Mouse (Mus musculus): ENCODE measurements at regions not wholly inside any gene's neighbourhood (a gene's known extent, or its start where the extent isn't known, plus 50 kb on each side); places are given as distances from the start of the nearest gene placed in this dataset.

GRCm38 (mm10) chr11:111763081-111763480, 697.1 kb downstream of the Kcnj2 start:
- no peak overlapping the region for H3K4me3 ChIP-seq (ENCODE audit: insufficient read depth, low read depth, low read length)
- TF ChIP-seq CTCF (IDR thresholded peaks at IDR 0.05; ENCODE audit: insufficient read depth, low read depth, low read length) (no peak), POLR2A (IDR thresholded peaks at IDR 0.05; ENCODE audit: insufficient read depth, low read depth, low read length) (no peak)

GRCm38 (mm10) chr11:111766371-111767011, 700.5 kb downstream of the Kcnj2 start:
- Histone ChIP-seq H3K4me1 (ENCODE audit: control insufficient read depth, insufficient read depth, low read length) (no peaks in the 10 kb centered on the region), H3K4me3 (ENCODE audit: insufficient read depth, low read depth, low read length) (no peak overlapping the region), H3K27ac (ENCODE audit: insufficient read depth, low read depth, low read length) (no peak overlapping the region)
- TF ChIP-seq POLR2A (IDR thresholded peaks at IDR 0.05; ENCODE audit: insufficient read depth, low read depth, low read length) (no peak), CTCF (IDR thresholded peaks at IDR 0.05; ENCODE audit: insufficient read depth, low read depth, low read length) (no peak)
- WGBS = 44% methylated on average over 6 of the region's 6 CpGs

More at GRCm38 (mm10) chr11:111763081-111763480, 697.1 kb downstream of the Kcnj2 start:
- Histone ChIP-seq H3K4me1 (ENCODE audit: control insufficient read depth, insufficient read depth, low read length) (no peaks in the 10 kb centered on the region), H3K27ac (ENCODE audit: insufficient read depth, low read depth, low read length) (no peak overlapping the region)
- whole genome bisulfite sequencing = 89% methylated on average over 3 of the region's 3 CpGs

DNA sequence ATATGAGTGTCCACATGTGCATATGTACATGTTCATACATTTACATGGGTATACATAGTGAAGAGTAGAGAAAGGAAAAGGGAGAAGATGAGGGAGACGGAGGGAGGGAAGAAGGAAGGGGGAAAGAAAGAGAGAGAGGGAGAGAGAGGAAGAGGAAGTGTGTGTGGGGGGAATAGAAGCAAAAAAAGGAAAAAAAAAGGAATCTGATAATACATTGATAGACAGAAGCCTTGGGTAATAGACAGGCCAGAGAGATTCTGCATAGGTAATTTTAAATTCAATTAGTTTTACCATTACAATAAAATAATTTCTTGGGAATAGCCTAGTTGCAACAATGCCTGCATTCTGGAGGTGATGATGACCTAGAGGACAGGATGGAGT, 701.0 kb downstream of the Kcnj2 start:
- TF ChIP-seq POLR2A (IDR thresholded peaks at IDR 0.05; ENCODE audit: insufficient read depth, low read depth, low read length) (no peak), CTCF (IDR thresholded peaks at IDR 0.05; ENCODE audit: insufficient read depth, low read depth, low read length) (no peak)
- 82% methylated on average over 1 of the region's 1 CpGs for WGBS
- no peak overlapping the region for H3K4me3 ChIP-seq (ENCODE audit: insufficient read depth, low read depth, low read length)
- H3K4me1 ChIP-seq (ENCODE audit: control insufficient read depth, insufficient read depth, low read length) = no peaks in the 10 kb centered on the region
- H3K27ac ChIP-seq (ENCODE audit: insufficient read depth, low read depth, low read length) = no peak overlapping the region

GRCm38 (mm10) chr11:111774108-111774679, 708.2 kb downstream of the Kcnj2 start:
- TF ChIP-seq CTCF (IDR thresholded peaks at IDR 0.05; ENCODE audit: insufficient read depth, low read depth, low read length) (no peak), POLR2A (IDR thresholded peaks at IDR 0.05; ENCODE audit: insufficient read depth, low read depth, low read length) (no peak)
- Histone ChIP-seq H3K4me1 (ENCODE audit: control insufficient read depth, insufficient read depth, low read length) (no peaks in the 10 kb centered on the region), H3K4me3 (ENCODE audit: insufficient read depth, low read depth, low read length) (no peak overlapping the region), H3K27ac (ENCODE audit: insufficient read depth, low read depth, low read length) (no peak overlapping the region)
- 90% methylated on average over 2 of the region's 2 CpGs for WGBS

DNA sequence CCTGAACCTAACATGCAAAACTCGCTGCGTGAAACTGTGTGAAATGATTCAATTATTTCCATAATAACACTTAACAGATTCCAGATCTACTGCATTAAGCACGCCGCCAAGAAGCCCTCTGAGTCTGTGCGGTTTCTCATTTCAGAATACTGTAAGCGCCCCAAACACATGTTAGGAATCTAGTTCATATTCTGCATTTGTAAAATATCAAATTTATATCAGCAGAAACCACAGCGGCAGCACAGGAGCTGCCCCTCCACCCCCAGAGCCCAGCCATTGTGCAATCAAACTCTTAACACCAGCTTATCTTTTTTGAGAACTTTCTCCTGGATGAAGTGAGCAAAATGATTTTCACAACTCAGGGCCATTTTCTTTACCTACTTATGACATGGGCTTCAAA, 715.4 kb downstream of the Kcnj2 start:
- Histone ChIP-seq H3K27ac (ENCODE audit: insufficient read depth, low read depth, low read length) (no peak overlapping the region), H3K4me1 (ENCODE audit: control insufficient read depth, insufficient read depth, low read length) (no peaks in the 10 kb centered on the region), H3K4me3 (ENCODE audit: insufficient read depth, low read depth, low read length) (no peak overlapping the region)
- WGBS = 65% methylated on average over 7 of the region's 7 CpGs
- TF ChIP-seq POLR2A (IDR thresholded peaks at IDR 0.05; ENCODE audit: insufficient read depth, low read depth, low read length) = no peak
- no peak for TF ChIP-seq CTCF (IDR thresholded peaks at IDR 0.05; ENCODE audit: insufficient read depth, low read depth, low read length)

DNA sequence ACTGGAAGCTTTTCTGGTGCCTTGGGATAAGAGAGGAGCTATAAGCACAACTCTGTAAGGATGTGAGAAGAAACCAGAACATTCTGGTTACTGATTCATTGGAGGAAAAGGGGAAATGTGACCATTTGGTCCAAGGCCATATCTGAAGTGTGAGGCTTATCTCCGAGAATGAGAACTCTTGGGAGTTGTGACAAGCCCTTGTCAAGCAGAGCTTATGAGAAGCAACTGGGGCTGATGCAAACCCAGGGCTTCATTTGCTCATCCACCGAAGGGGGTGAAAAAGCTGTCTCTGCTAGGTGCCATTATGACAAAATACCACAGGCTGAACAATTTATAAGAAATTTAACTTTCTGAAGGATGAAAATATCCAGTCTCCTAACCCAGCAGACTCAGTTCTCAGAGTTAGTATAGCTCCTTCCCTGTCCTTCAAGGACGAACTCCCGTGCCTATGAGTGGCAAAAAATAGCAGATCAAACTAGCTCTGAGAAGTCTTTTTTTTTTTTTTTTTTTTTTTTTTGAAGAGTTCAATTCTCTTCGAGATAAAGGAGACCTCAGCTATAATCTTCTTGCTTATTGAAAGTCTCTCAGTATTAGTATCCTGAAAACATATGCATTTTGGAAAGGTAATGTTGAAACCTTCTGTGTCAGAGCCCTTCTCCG, 725.4 kb downstream of the Kcnj2 start:
- Histone ChIP-seq H3K27ac (ENCODE audit: insufficient read depth, low read depth, low read length) (no peak overlapping the region), H3K4me1 (ENCODE audit: control insufficient read depth, insufficient read depth, low read length) (no peaks in the 10 kb centered on the region), H3K4me3 (ENCODE audit: insufficient read depth, low read depth, low read length) (no peak overlapping the region)
- WGBS = 82% methylated on average over 6 of the region's 6 CpGs
- TF ChIP-seq CTCF (IDR thresholded peaks at IDR 0.05; ENCODE audit: insufficient read depth, low read depth, low read length) = no peak
- TF ChIP-seq POLR2A (IDR thresholded peaks at IDR 0.05; ENCODE audit: insufficient read depth, low read depth, low read length) = no peak

- WGBS = 84% methylated on average over 3 of the region's 3 CpGs
- no peak overlapping the region for H3K4me3 ChIP-seq (ENCODE audit: insufficient read depth, low read depth, low read length)
- TF ChIP-seq POLR2A (IDR thresholded peaks at IDR 0.05; ENCODE audit: insufficient read depth, low read depth, low read length) (no peak), CTCF (IDR thresholded peaks at IDR 0.05; ENCODE audit: insufficient read depth, low read depth, low read length) (no peak)
- no peaks in the 10 kb centered on the region for H3K4me1 ChIP-seq (ENCODE audit: control insufficient read depth, insufficient read depth, low read length)
- H3K27ac ChIP-seq (ENCODE audit: insufficient read depth, low read depth, low read length) = no peak overlapping the region
Measured at GRCm38 (mm10) chr11:111801033-111801432, 735.1 kb downstream of the Kcnj2 start.

DNA sequence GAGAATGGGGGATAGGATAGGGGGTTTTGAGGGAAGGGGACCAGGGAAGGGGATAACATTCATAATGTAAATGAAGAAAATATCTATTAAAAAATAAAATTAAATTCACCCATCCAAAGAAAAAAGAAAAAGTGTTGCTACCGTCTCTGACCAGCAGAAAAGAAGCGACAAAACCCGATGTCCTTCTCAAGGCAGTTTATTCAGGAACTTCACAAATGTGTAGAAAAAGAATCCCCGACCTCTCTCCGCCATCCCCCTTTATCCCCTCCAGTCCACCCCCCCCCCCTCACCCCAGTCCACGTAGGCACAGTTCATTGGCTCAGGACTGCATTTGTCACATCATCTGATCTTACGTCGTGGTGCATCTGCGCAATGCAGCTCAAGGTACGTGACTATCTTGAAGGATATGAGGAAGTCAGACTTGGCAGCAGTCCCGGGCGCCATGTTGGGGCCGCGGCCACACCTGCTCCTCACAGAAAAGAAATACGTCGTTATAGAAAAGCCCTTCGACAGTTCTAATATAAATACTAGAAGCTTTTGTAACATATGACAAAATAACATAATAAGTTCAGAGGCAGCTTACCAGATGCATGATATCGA, 750.3 kb downstream of the Kcnj2 start:
- 97% methylated on average over 18 of the region's 18 CpGs for WGBS
- TF ChIP-seq POLR2A (IDR thresholded peaks at IDR 0.05; ENCODE audit: insufficient read depth, low read depth, low read length) (no peak), CTCF (IDR thresholded peaks at IDR 0.05; ENCODE audit: insufficient read depth, low read depth, low read length) (no peak)
- peaks cover 4% of the 10 kb centered on the region for H3K4me1 ChIP-seq (ENCODE audit: control insufficient read depth, insufficient read depth, low read length)
- H3K27ac ChIP-seq (ENCODE audit: insufficient read depth, low read depth, low read length) = no peak overlapping the region
- H3K4me3 ChIP-seq (ENCODE audit: insufficient read depth, low read depth, low read length) = no peak overlapping the region

DNA sequence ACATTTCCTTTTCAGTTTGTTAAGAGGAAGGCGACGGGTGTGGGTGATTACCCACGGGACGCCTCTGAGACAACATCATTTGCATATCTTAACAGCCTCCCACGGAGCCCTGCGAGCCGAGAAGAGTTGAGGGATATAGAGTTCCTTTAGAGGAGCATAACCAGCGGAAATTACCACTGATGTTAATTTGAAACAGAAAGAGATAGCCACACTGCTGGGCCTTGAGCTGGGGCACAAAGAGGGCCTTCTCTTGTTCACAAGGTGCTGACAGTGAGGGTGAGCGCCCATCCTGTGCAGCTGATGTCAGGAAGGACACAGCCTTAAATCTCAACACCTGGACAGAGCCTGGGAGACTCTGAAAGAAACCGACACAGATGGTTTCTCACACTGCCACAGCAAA, 752.2 kb downstream of the Kcnj2 start:
- peaks cover 4% of the 10 kb centered on the region for H3K4me1 ChIP-seq (ENCODE audit: control insufficient read depth, insufficient read depth, low read length)
- WGBS = 9% methylated on average over 10 of the region's 10 CpGs
- H3K4me3 ChIP-seq (ENCODE audit: insufficient read depth, low read depth, low read length) = no peak overlapping the region
- H3K27ac ChIP-seq (ENCODE audit: insufficient read depth, low read depth, low read length) = no peak overlapping the region
- TF ChIP-seq POLR2A (IDR thresholded peaks at IDR 0.05; ENCODE audit: insufficient read depth, low read depth, low read length) (no peak), CTCF (IDR thresholded peaks at IDR 0.05; ENCODE audit: insufficient read depth, low read depth, low read length) (no peak)
